Mouse (Mus musculus): ENCODE data around the gene Myh10.
"Not testable (repeated sequence)": the region's sequence is repeated elsewhere in the genome, so short reads cannot be mapped to it uniquely, and the experiment has no call there.

Gene Myh10

DNA sequence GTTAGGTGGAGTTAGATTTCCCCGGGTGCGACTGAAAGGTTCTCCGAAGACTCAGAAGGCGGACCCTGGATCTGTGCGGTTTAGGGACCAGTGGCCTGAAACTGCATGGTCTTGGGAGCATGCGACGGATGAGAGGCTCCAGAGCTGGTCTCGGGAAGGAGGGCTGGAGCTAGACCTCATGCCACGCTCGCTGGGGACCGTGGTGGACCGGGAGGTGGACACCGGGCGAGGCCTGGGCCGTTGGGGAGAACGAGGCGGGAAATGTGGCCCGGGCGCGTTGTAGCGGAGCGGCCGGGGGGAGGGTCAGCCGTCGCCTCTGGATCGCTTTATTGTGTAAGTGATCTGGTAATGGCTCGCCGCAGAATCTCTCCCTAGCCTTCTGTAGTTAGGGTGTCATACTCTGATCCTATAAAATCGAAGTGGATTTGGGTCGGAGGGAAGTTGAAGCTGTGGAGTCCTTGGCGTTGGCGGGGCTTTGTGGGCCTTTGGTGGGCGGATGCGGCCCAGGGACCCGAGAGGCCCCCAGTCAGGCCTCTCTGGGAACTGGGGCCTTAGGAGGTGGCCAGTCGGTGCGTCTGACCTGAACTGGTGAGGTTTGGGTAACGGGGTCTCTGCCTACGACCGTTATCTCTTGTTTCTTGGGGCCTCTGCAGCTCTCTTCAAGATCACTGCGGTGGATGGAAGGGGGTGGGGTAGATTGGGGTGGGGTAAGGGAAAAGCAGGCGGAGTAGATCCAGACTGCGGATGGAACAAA, 1.5 kb downstream of the Myh10 start:
- no peak for DNase-seq (ENCODE audit: low read depth, low spot score)

GRCm38 (mm10) chr11:68693447-68694040, 2.2 kb downstream of the Myh10 start:
- no peak for DNase-seq (ENCODE audit: low read depth, low spot score)

DNA sequence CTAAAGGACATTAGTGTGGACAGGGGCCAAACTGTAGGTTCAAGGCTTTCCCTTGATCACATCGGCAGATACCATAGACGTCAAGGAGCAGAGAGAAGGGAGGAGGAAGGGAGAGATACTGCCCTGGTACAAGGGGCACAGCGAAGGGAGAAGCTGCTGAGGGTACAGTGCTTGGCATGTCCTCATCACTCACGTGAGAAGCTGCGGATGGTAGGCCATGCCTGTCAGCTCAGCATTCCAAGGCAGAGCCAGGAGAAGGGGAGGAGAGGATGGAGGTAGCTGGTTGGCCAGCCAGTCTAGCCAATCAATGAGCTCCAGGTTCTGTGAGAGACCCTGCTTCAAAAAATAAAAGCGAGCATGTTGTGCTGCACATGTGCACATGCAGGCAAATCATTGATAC, 11.0 kb downstream of the Myh10 start:
- DNase-seq (ENCODE audit: low read depth, low spot score) = no peak

- DNase-seq (ENCODE audit: low read depth, low spot score) = no peak
These were observed 12.0 kb downstream of the Myh10 start for GRCm38 (mm10) chr11:68703360-68703759.

- no peak for DNase-seq (ENCODE audit: low read depth, low spot score)
These were observed 12.9 kb downstream of the Myh10 start for GRCm38 (mm10) chr11:68704258-68704657.

- no peak for DNase-seq (ENCODE audit: low read depth, low spot score)
These were observed 13.5 kb downstream of the Myh10 start for GRCm38 (mm10) chr11:68704847-68705246.

DNA sequence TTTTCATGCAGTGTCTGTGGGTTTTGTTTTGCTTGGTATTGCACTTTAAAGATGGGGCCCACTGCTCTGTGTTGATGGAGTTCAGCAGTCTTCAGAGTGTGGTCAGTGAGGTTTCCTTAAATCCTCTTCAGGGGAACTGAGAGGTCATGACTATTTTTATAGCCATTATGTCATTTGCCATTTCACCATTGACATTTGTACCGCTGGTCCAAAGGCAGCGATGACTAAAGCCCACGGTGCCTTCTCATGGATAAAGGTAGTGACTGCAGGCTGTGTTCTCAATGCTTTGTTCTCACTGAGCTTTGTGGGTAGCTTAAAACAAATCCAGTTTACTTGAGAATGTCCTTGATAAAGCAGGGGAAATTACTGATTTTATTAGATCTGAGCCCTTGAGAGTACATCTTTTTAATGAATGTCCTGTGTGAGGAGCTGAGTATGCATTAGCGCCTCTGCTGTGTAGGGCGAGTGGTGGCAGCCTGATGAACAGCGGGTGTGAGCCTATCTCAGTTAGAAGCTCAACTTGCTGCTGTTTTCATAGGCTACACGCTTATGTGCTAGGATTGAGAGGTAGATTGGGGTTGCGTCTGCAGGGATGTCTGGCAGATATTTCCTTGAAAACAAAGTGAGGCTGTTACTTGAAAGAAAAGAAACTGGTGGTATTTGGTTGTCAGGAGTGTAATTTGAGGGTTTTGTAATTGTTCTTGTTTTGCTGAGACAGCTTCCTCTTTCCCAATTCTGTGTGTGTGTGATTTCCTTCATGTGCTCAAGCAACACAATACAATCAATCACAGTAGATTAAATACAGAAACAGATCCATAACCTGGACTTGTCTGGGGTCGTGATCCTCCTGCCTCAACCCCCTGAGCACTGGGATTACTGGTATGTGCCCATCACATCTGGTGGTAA, 15.4 kb downstream of the Myh10 start:
- DNase-seq (ENCODE audit: low read depth, low spot score) = no peak

DNA sequence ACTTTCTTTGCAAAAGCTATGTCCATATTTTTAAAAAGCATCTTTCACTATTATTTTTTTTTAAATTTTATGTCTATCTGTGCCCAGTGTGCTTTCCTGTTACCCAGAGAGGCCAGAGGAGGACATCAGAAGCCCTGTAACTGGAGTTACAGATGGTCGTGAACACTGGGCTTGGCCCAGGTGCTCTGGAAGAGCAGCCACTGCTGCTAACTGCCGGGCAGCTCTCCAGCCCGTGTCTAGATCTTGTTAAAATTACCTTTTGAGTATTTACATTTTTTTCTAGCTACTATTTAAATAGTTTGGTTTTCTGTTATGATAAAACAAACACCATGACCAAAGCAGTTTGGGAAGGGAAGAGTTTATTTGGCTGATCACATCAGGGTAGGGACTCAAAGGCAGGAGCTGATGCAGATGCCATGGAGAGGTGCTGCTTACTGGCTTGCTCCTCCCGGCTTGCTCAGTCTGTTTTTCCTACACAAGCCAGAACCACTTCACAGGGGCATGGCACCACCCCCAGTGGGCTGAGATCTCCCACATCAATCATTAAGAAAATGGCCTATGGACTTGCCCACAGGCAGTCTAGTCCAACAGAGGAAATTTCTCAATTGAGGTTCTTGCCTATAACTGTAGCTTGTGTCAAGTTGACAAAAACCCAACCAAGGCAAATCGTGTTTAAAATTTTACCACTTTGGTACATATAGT, 16.7 kb downstream of the Myh10 start:
- DNase-seq (ENCODE audit: low read depth, low spot score) = no peak

DNA sequence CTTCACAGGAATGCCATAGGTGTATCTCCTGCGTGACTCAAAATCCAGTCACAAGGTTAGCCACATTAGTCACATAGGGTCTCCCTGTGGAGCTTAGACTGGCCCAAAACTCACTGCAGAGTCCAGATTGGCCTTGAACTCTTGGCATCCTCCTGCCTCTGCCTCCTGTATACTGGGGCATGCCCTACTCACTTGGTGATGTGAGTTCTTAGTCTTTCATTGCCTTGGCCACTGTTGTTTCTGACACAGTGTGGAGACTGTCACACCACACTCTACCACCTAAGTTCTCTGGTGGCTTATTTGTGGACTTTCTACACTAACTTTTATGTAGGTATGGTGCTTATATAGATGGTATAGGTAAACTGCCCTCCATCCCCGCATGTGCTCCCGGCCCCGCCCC, 24.8 kb downstream of the Myh10 start:
- DNase-seq (ENCODE audit: low read depth, low spot score) = no peak

DNA sequence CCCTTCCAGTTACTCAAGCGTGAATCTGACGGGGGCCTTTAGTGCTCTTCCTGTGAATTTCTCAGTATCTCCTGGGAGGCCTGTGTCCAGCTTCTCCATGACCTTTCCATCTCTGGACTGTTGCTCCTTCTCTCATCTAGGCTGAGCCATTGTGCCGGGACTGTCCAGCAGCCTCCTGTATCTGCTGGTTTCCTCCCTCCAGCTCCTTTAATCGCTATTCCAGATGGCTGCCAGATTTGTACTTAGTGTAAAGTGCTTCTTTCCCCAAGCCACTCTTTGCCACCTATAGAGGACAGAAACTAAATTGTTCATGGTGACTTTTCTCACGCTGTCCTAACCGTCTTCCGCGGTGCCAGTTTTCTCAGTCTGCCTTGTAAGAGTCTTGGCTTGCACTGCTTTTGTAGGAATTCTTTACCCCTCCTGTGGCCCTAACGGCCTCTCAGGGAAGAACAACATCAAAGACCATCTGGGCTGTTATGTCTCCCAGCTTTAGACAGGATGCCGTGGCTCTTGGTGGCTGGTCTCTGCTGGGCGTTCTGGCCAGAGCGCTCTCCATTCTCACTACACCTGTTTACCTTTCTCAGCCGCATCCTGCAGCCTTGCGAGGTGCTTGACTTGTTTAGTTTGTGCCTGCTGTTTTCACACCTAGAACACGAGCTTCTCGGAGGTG, 25.9 kb downstream of the Myh10 start:
- DNase-seq (ENCODE audit: low read depth, low spot score) = no peak

DNA sequence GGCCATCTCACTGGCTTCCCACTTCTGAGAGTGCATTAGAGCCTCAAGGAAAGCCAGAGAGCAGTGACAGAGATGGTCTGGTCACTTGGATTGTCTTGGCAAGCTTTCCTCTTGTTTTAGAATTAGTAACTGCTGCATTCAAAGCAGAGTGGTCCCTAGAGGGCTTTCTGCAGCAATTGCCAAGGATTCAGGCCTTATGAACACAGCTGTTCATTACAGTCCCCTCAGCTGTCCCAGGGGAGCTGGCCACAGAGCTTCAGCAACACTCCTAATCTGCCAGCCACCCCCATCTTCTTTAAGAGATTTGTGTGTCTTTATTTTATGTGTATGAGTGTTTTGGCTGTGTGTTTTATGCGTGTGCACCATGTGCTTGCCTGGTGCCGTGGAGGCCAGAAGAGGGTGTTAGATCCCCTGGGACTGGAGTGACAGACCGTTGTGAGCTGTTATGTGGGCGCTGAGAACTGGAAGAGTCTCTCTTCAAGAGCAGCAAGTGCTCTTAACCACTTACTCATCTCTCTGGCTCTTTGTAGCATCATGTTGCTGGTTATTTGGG, 27.8 kb downstream of the Myh10 start:
- no peak for DNase-seq (ENCODE audit: low read depth, low spot score)

DNA sequence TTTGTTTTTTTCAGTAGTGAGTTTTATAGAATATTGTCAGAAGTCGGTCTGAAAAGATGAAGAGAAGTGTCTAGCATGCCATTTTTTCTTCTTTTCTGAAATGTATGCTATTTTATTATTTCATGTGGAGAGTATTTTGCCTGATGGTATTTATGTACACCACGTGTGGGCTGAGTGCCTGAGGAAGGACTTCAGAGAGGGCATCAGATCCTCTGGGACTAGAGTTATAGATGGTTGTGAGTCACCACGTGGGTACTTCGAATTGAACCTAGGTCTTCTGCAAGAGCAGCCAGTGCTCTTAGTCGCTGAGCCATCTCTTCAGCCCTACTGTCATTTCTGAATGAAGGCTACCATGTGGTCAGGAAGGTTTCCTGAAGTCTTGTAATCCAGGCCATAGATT, 28.4 kb downstream of the Myh10 start:
- DNase-seq (ENCODE audit: low read depth, low spot score) = no peak

- no peak for DNase-seq (ENCODE audit: low read depth, low spot score)
These were observed 32.8 kb downstream of the Myh10 start for GRCm38 (mm10) chr11:68724117-68724516.

GRCm38 (mm10) chr11:68728693-68729092, 37.3 kb downstream of the Myh10 start:
- DNase-seq (ENCODE audit: low read depth, low spot score) = no peak

DNA sequence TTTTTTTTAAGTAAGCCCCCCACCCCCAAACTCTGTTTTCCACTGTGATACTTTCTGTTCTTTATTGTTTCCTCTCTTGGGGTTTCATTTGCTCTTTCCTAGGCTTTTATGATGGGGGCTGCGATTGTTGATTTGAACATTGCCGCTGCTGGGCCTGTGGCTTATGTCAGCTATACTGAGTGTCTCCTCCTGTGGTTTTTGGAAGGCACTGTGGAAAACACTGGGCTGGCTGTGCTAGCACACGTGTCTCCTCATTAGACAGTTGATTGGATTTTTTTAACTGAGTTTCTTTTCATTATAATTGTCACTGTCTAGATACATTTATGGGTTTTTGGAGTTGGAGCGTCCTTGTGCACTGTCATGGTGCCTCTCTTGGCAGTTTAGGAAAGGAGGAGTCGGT, 39.4 kb downstream of the Myh10 start:
- no peak for DNase-seq (ENCODE audit: low read depth, low spot score)

DNA sequence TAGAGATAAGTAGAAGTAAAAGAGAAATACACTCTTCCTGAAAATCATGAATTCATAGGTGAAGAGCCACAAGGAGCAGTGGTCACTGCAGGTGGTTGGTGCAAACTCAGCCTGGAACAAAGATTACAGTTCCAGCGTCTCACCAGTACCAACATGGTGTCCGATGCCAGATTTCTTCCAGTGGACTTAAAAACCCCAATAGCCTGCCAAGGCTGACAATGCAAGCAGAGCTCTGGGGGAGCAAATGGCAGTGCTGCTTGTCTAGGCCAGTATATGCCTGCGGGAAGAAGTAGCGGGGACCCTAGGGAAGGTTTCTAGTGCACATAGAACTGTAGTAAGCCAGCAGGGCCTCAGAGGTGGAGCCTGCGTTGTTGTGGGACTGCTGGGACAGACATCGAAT, 40.7 kb downstream of the Myh10 start:
- no peak for DNase-seq (ENCODE audit: low read depth, low spot score)

GRCm38 (mm10) chr11:68733401-68733800, 42.0 kb downstream of the Myh10 start:
- DNase-seq (ENCODE audit: low read depth, low spot score) = not testable (repeated sequence)

GRCm38 (mm10) chr11:68739509-68739908, 48.1 kb downstream of the Myh10 start:
- DNase-seq (ENCODE audit: low read depth, low spot score) = no peak

- DNase-seq (ENCODE audit: low read depth, low spot score) = no peak
These were observed 51.3 kb downstream of the Myh10 start for GRCm38 (mm10) chr11:68742658-68743057.

DNA sequence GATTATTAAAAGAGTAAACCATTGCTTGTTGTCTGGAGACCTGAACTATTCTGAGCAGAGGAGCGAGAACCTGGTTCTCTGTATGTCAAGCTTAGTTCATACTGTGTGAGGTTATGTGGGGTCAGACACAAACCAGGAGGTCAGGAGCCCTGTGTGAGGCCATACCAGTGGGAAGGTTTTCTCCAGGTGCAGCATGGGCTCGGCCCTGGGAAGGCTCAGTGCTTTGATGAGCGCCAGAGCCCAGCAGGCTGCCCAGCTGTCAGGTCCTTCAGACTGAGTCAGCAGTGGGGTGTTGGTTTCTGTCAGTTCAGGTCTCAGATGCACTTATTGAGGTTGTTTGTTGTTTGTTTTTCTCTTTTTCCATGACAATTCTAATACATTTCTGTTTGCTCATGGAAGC, 52.8 kb downstream of the Myh10 start:
- no peak for DNase-seq (ENCODE audit: low read depth, low spot score)

Data from telencephalon, adult 2 months (tissue).